Mouse (Mus musculus): ENCODE data around the gene Tpd52l1. TPM values are rescaled to one million over a fixed set of nuclear protein-coding genes. Genes with fewer than 3 reads are reported as not detected.

Gene Tpd52l1
- polyA plus RNA-seq, 1 experiment from 2014 or later: 37.3 TPM

DNA sequence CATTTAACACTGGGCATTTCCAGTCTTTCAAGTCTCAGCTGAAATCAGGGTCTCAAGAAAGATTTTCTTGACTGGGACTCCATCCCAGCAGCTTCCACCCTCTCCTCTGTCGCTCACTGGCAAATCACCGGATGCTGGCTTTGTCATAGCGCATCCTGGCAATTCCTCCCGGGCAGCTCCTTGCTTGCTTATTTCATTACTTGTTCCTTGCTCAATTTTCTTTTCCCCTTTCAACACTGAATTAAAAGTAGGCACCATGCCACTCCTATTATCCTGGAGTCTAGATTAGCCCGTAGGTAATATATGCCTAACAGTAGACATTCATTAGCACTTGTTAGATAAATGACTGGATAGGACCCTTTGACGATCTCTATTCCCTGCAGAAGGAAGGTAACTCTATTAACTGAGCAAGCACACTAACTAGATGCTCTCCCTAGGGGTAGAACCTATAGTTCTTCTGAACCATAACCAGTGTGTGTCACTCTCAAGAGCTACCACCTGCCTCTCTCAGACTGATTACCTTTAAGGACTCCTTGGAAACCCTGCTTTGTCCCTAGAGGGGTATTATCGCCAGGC, 90.8 kb downstream of the Tpd52l1 start:
- DNase-seq (ENCODE audit: low spot score) (no peak), ATAC-seq (ENCODE audit: low FRiP score) (no peak)
- Histone ChIP-seq H3K9me3 (ENCODE audit: control insufficient read depth, low read length) (no peaks in the 10 kb centered on the region), H3K9ac (ENCODE audit: low read depth, low read length) (no peak overlapping the region), H3K4me3 (ENCODE audit: low read depth, low read length) (no peak overlapping the region), H3K27me3 (ENCODE audit: control insufficient read depth, insufficient read depth, low read length) (no peaks in the 10 kb centered on the region), H3K27ac (ENCODE audit: low read depth, low read length) (no peak overlapping the region), H3K4me1 (replicated peaks; ENCODE audit: control insufficient read depth, insufficient read depth, low read length) (no peaks in the 10 kb centered on the region), H3K36me3 (ENCODE audit: control insufficient read depth, insufficient read depth, low read length) (no peaks in the 10 kb centered on the region), H3K4me2 (replicated peaks; ENCODE audit: low read depth, low read length) (no peak overlapping the region)
- 83% methylated on average over 7 of the region's 7 CpGs for WGBS

DNA sequence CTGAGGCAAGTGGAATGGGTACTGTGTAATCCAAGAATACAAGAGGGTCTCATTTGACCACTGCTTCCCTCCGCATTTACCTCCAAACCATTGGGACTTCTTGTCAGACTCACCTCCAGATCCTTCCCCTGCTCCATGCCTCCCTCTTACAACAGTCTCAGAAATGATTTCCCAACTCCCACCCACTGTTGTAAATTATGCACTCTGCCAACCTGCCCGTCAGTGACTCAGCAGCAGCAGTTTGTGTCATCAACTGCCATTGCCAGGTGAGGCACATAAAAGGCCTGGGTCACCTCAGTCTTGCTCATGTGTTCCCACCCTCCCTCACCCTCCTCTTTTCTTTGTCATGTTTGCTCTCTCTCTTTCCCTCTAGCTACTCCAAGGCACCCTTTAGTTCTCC, 91.6 kb downstream of the Tpd52l1 start:
- ATAC-seq (ENCODE audit: low FRiP score) (no peak), DNase-seq (ENCODE audit: low spot score) (no peak)
- Histone ChIP-seq H3K4me1 (replicated peaks; ENCODE audit: control insufficient read depth, insufficient read depth, low read length) (no peaks in the 10 kb centered on the region), H3K9ac (ENCODE audit: low read depth, low read length) (no peak overlapping the region), H3K4me3 (ENCODE audit: low read depth, low read length) (no peak overlapping the region), H3K9me3 (ENCODE audit: control insufficient read depth, low read length) (no peaks in the 10 kb centered on the region), H3K36me3 (ENCODE audit: control insufficient read depth, insufficient read depth, low read length) (no peaks in the 10 kb centered on the region), H3K27me3 (ENCODE audit: control insufficient read depth, insufficient read depth, low read length) (no peaks in the 10 kb centered on the region), H3K4me2 (replicated peaks; ENCODE audit: low read depth, low read length) (no peak overlapping the region), H3K27ac (ENCODE audit: low read depth, low read length) (no peak overlapping the region)
- 96% methylated on average over 2 of the region's 2 CpGs for WGBS

DNA sequence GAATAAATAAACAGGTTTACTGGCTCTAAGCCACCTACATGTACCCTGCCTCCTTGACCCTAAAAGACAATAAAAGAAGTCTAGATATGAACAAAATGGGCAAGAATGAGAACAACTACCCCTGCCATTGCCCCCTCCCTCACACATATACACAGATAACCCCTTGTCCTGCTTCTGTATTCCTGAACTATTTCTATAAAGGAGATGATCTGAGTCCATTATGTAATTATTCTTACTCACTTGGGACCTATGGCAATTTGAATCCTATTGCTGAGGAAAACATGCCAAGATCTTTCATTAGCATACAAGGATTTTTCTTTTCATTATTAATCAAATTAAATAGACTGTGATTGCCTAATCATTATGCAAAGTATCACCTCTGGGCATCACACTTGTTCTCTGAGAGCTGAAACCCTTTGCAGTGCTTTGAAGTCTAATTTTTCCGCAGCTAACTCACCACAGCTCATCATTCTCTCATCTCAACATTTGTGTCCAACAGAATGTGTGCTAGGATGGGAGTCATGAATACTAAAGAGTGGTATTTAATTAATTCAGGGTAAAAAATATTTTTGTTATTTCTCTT, 92.8 kb downstream of the Tpd52l1 start:
- H3K36me3 ChIP-seq (ENCODE audit: control insufficient read depth, insufficient read depth, low read length): no peaks in the 10 kb centered on the region
- WGBS: 91% methylated on average over 1 of the region's 1 CpGs
- H3K27me3 ChIP-seq (ENCODE audit: control insufficient read depth, insufficient read depth, low read length): no peaks in the 10 kb centered on the region
- no peak overlapping the region for H3K4me3 ChIP-seq (ENCODE audit: low read depth, low read length)
- DNase-seq (ENCODE audit: low spot score): no peak
- H3K9me3 ChIP-seq (ENCODE audit: control insufficient read depth, low read length): no peaks in the 10 kb centered on the region
- ATAC-seq (ENCODE audit: low FRiP score): no peak
- H3K4me2 ChIP-seq (replicated peaks; ENCODE audit: low read depth, low read length): no peak overlapping the region
- H3K9ac ChIP-seq (ENCODE audit: low read depth, low read length): no peak overlapping the region
- H3K27ac ChIP-seq (ENCODE audit: low read depth, low read length): no peak overlapping the region
- H3K4me1 ChIP-seq (replicated peaks; ENCODE audit: control insufficient read depth, insufficient read depth, low read length): no peaks in the 10 kb centered on the region

DNA sequence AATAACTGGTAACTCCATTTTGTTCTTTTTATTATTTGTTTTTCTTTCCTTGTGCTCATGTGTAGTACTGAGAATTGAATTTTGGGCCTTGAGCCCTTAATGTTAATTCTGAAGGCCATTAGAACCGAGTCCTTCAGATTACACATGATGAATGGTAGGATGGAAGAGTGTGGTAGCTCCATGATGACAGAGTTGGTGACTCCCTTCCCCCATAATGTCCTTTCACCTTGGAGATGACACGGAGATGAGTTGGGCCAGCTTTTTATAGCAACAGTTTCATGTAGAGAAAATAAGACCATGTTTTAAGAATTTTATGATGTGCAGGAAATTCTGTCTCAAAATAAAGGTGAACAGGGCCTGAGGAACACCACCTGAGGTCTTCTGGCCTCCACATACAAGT, 94.7 kb downstream of the Tpd52l1 start:
- 91% methylated on average over 2 of the region's 2 CpGs for WGBS
- Histone ChIP-seq H3K9ac (ENCODE audit: low read depth, low read length) (no peak overlapping the region), H3K4me1 (replicated peaks; ENCODE audit: control insufficient read depth, insufficient read depth, low read length) (no peaks in the 10 kb centered on the region), H3K4me2 (replicated peaks; ENCODE audit: low read depth, low read length) (no peak overlapping the region), H3K9me3 (ENCODE audit: control insufficient read depth, low read length) (no peaks in the 10 kb centered on the region), H3K27ac (ENCODE audit: low read depth, low read length) (no peak overlapping the region), H3K4me3 (ENCODE audit: low read depth, low read length) (no peak overlapping the region), H3K36me3 (ENCODE audit: control insufficient read depth, insufficient read depth, low read length) (no peaks in the 10 kb centered on the region), H3K27me3 (ENCODE audit: control insufficient read depth, insufficient read depth, low read length) (no peaks in the 10 kb centered on the region)
- ATAC-seq (ENCODE audit: low FRiP score): no peak
- no peak for DNase-seq (ENCODE audit: low spot score)

DNA sequence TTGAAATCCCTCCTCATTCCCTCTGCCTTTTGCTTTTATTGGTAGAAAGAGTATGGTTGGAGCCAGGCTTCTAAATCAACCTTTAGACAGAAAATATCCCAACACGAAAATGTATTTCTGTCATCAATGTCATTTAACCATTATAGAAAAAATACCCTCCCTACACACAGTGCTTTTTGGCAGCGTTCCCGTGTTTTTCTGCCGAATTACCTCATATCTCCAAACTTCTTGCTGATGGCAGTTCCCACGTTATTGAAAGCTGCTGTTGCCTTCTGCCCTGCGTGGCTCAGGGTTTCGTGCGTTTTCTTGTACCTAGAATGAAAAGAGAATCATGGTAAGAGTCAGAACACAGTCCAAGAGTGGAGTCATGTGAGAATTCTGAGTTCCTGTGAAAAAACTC, 99.4 kb downstream of the Tpd52l1 start:
- Histone ChIP-seq H3K4me1 (replicated peaks; ENCODE audit: control insufficient read depth, insufficient read depth, low read length) (no peaks in the 10 kb centered on the region), H3K4me3 (ENCODE audit: low read depth, low read length) (no peak overlapping the region), H3K36me3 (ENCODE audit: control insufficient read depth, insufficient read depth, low read length) (no peaks in the 10 kb centered on the region), H3K27me3 (ENCODE audit: control insufficient read depth, insufficient read depth, low read length) (no peaks in the 10 kb centered on the region), H3K9ac (ENCODE audit: low read depth, low read length) (no peak overlapping the region), H3K4me2 (replicated peaks; ENCODE audit: low read depth, low read length) (no peak overlapping the region), H3K27ac (ENCODE audit: low read depth, low read length) (no peak overlapping the region), H3K9me3 (ENCODE audit: control insufficient read depth, low read length) (no peaks in the 10 kb centered on the region)
- WGBS: 94% methylated on average over 8 of the region's 8 CpGs
- no peak for DNase-seq (ENCODE audit: low spot score)
- no peak for ATAC-seq (ENCODE audit: low FRiP score)

DNA sequence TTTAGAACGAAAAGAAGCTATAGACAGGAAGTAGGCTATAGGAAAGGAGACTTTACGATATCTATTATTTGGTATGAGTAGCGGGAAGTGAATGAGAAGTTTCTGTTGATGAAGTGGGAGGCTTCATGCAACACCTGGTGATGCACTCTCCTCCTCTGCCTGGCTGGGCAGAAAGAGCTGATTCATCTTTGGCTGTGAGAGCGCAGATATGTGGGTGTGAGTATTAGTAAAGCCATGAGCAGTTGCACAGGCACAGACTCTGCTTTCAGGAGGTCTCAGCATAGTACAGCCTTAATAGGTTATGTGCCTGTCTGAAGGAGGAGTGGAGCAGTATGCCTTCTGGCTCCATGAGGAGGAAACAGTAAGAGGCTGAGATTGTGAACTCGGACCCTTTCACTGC, 109.3 kb downstream of the Tpd52l1 start:
- Histone ChIP-seq H3K27me3 (ENCODE audit: control insufficient read depth, insufficient read depth, low read length) (no peaks in the 10 kb centered on the region), H3K4me1 (replicated peaks; ENCODE audit: control insufficient read depth, insufficient read depth, low read length) (no peaks in the 10 kb centered on the region), H3K27ac (ENCODE audit: low read depth, low read length) (no peak overlapping the region), H3K4me3 (ENCODE audit: low read depth, low read length) (no peak overlapping the region), H3K9me3 (ENCODE audit: control insufficient read depth, low read length) (no peaks in the 10 kb centered on the region), H3K4me2 (replicated peaks; ENCODE audit: low read depth, low read length) (no peak overlapping the region), H3K36me3 (ENCODE audit: control insufficient read depth, insufficient read depth, low read length) (no peaks in the 10 kb centered on the region), H3K9ac (ENCODE audit: low read depth, low read length) (no peak overlapping the region)
- no peak for ATAC-seq (ENCODE audit: low FRiP score)
- DNase-seq (ENCODE audit: low spot score): no peak
- 92% methylated on average over 5 of the region's 5 CpGs for whole genome bisulfite sequencing

DNA sequence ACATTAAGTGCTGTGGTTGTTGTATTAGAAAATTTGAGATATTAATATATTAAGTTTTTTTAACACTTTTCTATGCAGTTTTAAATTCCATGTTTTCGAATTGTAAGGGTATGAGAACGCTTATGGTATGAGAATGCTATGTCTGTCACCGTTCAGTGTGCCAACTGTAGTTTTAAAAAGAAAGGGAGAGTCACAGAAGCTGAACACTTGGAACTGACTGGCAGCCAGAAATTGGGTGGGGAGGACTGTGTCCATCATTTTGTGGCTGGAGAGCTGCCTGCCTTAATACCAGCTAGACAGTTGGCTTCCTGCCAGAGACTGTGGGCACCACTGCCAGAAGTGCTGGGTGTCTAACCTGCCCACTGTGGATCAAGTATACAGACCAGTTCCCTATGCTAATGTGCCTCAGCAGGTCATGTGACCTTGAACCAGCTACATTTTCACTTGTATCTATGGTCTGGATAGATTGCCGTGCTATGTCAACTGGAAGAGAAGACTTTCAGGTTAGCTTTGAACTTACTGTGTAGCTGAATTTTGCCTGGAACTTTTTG, 114.5 kb downstream of the Tpd52l1 start:
- no peaks in the 10 kb centered on the region for H3K4me1 ChIP-seq (replicated peaks; ENCODE audit: control insufficient read depth, insufficient read depth, low read length)
- no peak overlapping the region for H3K9ac ChIP-seq (ENCODE audit: low read depth, low read length)
- 95% methylated on average over 4 of the region's 4 CpGs for WGBS
- no peak for DNase-seq (ENCODE audit: low spot score)
- H3K27ac ChIP-seq (ENCODE audit: low read depth, low read length): no peak overlapping the region
- H3K36me3 ChIP-seq (ENCODE audit: control insufficient read depth, insufficient read depth, low read length): no peaks in the 10 kb centered on the region
- no peak overlapping the region for H3K4me2 ChIP-seq (replicated peaks; ENCODE audit: low read depth, low read length)
- H3K9me3 ChIP-seq (ENCODE audit: control insufficient read depth, low read length): no peaks in the 10 kb centered on the region
- no peak for ATAC-seq (ENCODE audit: low FRiP score)
- no peaks in the 10 kb centered on the region for H3K27me3 ChIP-seq (ENCODE audit: control insufficient read depth, insufficient read depth, low read length)
- H3K4me3 ChIP-seq (ENCODE audit: low read depth, low read length): no peak overlapping the region

DNA sequence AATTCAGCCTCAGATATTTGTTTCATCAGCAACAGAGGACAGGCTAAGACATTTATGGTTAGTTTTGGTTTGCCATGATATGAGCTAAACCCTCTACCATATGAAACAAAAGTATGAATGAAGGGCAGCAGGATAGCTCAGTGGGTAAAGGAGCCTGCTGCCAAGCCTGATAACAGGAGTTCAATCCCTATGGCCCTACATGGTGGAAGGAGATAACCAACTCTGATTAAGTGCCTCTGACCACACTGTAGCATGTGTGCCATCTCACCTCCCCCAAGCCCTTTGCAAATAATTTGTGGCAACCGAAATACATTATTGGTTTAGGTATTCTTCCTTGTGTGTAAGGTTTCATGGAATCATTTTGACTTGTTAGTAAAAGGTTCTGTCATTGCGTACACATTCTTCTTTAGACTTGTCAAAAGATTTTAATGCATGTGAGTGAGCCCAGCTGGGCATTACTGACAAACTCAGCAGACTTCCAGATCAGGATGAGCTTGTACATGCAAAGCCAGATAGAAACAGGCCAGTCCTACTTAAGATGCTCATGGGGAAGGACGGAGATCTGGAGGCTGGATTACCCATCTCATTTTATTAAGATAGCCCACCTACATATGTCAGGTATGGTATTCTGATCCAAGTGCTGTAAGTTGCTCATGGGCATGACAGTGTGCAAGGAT, 115.3 kb downstream of the Tpd52l1 start:
- DNase-seq (ENCODE audit: low spot score) (no peak), ATAC-seq (ENCODE audit: low FRiP score) (no peak)
- Histone ChIP-seq H3K36me3 (ENCODE audit: control insufficient read depth, insufficient read depth, low read length) (no peaks in the 10 kb centered on the region), H3K4me2 (replicated peaks; ENCODE audit: low read depth, low read length) (no peak overlapping the region), H3K4me3 (ENCODE audit: low read depth, low read length) (no peak overlapping the region), H3K4me1 (replicated peaks; ENCODE audit: control insufficient read depth, insufficient read depth, low read length) (no peaks in the 10 kb centered on the region), H3K9ac (ENCODE audit: low read depth, low read length) (no peak overlapping the region), H3K27ac (ENCODE audit: low read depth, low read length) (no peak overlapping the region), H3K9me3 (ENCODE audit: control insufficient read depth, low read length) (no peaks in the 10 kb centered on the region), H3K27me3 (ENCODE audit: control insufficient read depth, insufficient read depth, low read length) (no peaks in the 10 kb centered on the region)
- WGBS: 88% methylated on average over 3 of the region's 3 CpGs

DNA sequence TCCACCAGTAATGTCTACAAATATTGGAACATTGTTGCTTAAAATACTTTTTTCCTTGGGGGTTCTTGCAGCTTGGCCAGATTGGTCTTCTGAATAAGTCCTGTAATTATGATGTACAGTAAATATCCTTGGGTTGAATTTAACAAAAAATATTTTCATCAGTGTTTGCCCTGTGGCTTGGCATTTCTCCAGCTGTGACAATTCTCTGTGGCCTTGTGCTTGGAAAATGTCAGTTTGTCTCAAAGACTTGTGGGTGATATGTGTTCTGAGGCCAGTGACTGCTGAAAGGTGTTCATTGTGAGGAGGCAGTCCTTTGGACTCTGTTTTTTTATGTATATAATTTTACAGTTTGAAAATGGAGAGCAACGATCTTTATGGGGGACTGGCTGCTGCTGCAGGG, 116.3 kb downstream of the Tpd52l1 start:
- ATAC-seq (ENCODE audit: low FRiP score) (no peak), DNase-seq (ENCODE audit: low spot score) (no peak)
- Histone ChIP-seq H3K9ac (ENCODE audit: low read depth, low read length) (no peak overlapping the region), H3K4me1 (replicated peaks; ENCODE audit: control insufficient read depth, insufficient read depth, low read length) (no peaks in the 10 kb centered on the region), H3K27ac (ENCODE audit: low read depth, low read length) (no peak overlapping the region), H3K4me2 (replicated peaks; ENCODE audit: low read depth, low read length) (no peak overlapping the region), H3K27me3 (ENCODE audit: control insufficient read depth, insufficient read depth, low read length) (no peaks in the 10 kb centered on the region), H3K4me3 (ENCODE audit: low read depth, low read length) (no peak overlapping the region), H3K36me3 (ENCODE audit: control insufficient read depth, insufficient read depth, low read length) (no peaks in the 10 kb centered on the region), H3K9me3 (ENCODE audit: control insufficient read depth, low read length) (no peaks in the 10 kb centered on the region)
- 88% methylated on average over 1 of the region's 1 CpGs for WGBS
